Mouse (Mus musculus): Measurements from ENCODE around the gene Gm45234. TPM values are rescaled to one million over a fixed set of nuclear protein-coding genes. Genes with fewer than 3 reads are reported as not detected.

Gm45234 gene
- polyA plus RNA-seq, 1 experiment from 2014 or later: not detected

DNA sequence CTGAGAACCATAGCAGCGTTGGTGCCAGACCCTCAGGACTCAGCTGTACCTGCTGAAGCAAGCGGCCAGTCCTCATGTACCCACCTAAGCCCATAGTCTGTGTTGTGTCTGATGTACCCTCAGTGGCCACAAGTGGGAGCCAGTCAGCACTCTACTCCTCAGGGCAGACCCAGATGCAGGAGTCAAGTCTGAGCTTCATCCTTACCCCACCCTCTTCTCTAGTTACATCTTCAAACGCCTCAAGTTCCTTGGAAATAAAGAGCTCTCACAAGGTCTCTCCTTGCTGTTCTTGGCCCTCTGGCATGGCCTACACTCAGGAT is 53.1 kb downstream of the Gm45234 start:
- no peaks in the 10 kb centered on the region for H3K27me3 ChIP-seq (ENCODE audit: control insufficient read depth, insufficient read depth, low read length)
- WGBS: 53% methylated on average over 3 of the region's 3 CpGs
- no peak overlapping the region for H3K9ac ChIP-seq (ENCODE audit: low read length)
- H3K4me2 ChIP-seq (ENCODE audit: low read length): no peak overlapping the region
- peaks cover 2 to 7% of the 10 kb centered on the region in 2 experiments; a peak in 2 of 4 replicates for H3K4me1 ChIP-seq (ENCODE audit: control insufficient read depth in 2 of 2, insufficient read depth in 2 of 2, low read length in 2 of 2)
- H3K9me3 ChIP-seq (ENCODE audit: control insufficient read depth, low read length): no peaks in the 10 kb centered on the region
- no peak; the same call in 1 of the 2 replicates for ATAC-seq (ENCODE audit: insufficient number of reproducible peaks, insufficient read depth, low FRiP score, low read depth)
- H3K4me3 ChIP-seq (ENCODE audit: control insufficient read depth in 1 of 2, insufficient read depth in 1 of 2, low read depth in 1 of 2, low read length in 2 of 2): no peak overlapping the region
- H3K27ac ChIP-seq (replicated peaks in 1 of 2; ENCODE audit: control insufficient read depth in 1 of 2, insufficient read depth in 1 of 2, low read depth in 2 of 2, low read length in 2 of 2): no peak overlapping the region
- H3K36me3 ChIP-seq (ENCODE audit: control insufficient read depth, insufficient read depth, low read length): peaks cover 90% of the 10 kb centered on the region

DNA sequence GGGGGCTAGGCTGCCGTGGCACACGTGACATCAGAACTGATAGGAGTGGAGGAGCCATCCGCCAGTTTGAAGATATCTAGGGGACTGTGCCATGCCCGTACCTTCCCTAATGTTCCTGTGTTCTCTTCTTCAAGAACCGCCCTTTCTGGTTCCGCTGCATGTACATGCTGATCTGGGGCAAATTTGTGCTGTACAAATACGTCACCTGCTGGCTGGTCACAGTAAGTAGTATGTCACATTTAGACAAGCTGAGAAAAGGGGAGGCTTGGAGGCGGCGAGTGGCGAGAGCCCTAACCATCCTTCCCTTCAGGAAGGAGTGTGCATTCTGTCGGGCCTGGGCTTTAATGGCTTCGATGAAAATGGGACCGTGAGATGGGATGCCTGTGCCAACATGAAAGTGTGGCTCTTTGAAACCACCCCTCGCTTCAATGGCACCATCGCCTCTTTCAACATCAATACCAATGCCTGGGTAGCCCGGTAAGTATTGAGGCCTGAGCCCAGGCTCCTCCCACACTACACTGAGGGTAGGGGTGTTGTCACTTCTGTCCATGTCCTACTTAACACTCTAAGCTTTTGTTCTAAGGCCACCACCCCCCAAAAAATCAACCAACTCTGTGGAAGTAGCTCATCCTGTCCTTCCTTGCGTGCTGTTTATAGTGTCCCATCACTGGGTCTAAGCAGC is 53.6 kb downstream of the Gm45234 start:
- H3K27me3 ChIP-seq (ENCODE audit: control insufficient read depth, insufficient read depth, low read length): no peaks in the 10 kb centered on the region
- no peak overlapping the region for H3K27ac ChIP-seq (replicated peaks in 1 of 2; ENCODE audit: control insufficient read depth in 1 of 2, insufficient read depth in 1 of 2, low read depth in 2 of 2, low read length in 2 of 2)
- H3K4me3 ChIP-seq (ENCODE audit: control insufficient read depth in 1 of 2, insufficient read depth in 1 of 2, low read depth in 1 of 2, low read length in 2 of 2): no peak overlapping the region
- H3K4me1 ChIP-seq (ENCODE audit: control insufficient read depth in 2 of 2, insufficient read depth in 2 of 2, low read length in 2 of 2): peaks cover 2 to 7% of the 10 kb centered on the region in 2 experiments; a peak in 2 of 4 replicates
- no peaks in the 10 kb centered on the region for H3K9me3 ChIP-seq (ENCODE audit: control insufficient read depth, low read length)
- no peak overlapping the region for H3K9ac ChIP-seq (ENCODE audit: low read length)
- no peak for ATAC-seq (ENCODE audit: insufficient number of reproducible peaks, insufficient read depth, low FRiP score, low read depth)
- no peak overlapping the region for H3K4me2 ChIP-seq (ENCODE audit: low read length)
- peaks cover 85% of the 10 kb centered on the region for H3K36me3 ChIP-seq (ENCODE audit: control insufficient read depth, insufficient read depth, low read length)
- 92% methylated on average over 17 of the region's 17 CpGs for WGBS

DNA sequence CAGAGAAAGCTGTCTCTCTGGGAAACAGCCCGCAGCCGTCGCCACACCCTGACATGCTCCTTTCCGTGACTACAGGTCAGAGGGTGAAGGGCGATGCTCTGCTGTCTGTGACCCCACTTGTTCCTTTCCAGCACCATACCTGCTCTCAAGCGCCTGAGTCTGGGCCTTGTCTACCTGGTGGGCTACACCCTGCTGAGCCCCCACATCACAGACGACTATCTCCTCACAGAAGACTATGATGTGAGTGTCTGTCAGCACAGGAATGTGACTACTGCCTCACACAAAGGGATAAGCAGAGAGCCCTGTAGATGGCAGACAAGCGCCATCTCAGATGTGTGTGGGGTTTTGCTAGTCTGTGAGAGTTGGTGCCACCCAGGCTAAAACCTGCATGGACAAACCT is 54.5 kb downstream of the Gm45234 start:
- Histone ChIP-seq H3K9ac (ENCODE audit: low read length) (no peak overlapping the region), H3K4me1 (ENCODE audit: control insufficient read depth in 2 of 2, insufficient read depth in 2 of 2, low read length in 2 of 2) (peaks cover 2 to 3% of the 10 kb centered on the region in 2 experiments; a peak in 2 of 4 replicates), H3K27ac (replicated peaks in 1 of 2; ENCODE audit: control insufficient read depth in 1 of 2, insufficient read depth in 1 of 2, low read depth in 2 of 2, low read length in 2 of 2) (no peak overlapping the region), H3K27me3 (ENCODE audit: control insufficient read depth, insufficient read depth, low read length) (no peaks in the 10 kb centered on the region), H3K4me3 (ENCODE audit: control insufficient read depth in 1 of 2, insufficient read depth in 1 of 2, low read depth in 1 of 2, low read length in 2 of 2) (no peak overlapping the region), H3K9me3 (ENCODE audit: control insufficient read depth, low read length) (no peaks in the 10 kb centered on the region), H3K36me3 (ENCODE audit: control insufficient read depth, insufficient read depth, low read length) (peaks cover 77% of the 10 kb centered on the region), H3K4me2 (ENCODE audit: low read length) (no peak overlapping the region)
- 69% methylated on average over 8 of the region's 8 CpGs for WGBS
- ATAC-seq (ENCODE audit: insufficient number of reproducible peaks, insufficient read depth, low FRiP score, low read depth): no peak

DNA sequence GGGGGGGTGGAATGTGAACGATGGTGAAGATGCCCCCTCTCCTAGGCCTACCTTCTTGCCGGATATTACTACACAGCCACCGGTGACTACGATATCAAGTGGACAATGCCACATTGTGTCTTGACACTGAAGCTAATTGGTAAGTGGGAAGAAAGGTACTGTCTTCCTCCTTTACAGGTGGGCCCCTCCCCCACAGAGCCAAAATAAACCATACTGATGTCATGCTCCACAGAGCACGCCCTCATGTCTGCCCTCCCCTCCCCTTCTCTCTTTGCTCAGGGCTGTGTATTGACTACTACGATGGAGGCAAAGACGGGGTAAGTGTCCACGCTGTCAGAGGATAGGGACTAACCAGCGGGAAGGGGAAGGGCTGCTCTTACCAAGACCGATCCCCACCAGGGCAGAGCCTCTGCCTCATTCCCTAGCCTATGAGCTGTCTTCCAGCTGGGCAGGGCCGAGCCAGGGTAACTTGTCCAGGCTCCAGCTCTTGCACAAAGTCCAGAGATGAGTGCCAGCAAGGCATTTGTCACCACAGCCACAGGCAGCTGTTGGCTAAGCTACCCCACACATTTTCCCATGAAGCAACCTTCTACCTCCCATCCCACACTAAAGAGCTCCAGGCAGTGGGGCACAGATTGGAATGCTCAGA is 55.7 kb downstream of the Gm45234 start:
- Histone ChIP-seq H3K36me3 (ENCODE audit: control insufficient read depth, insufficient read depth, low read length) (peaks cover 65% of the 10 kb centered on the region), H3K9ac (ENCODE audit: low read length) (no peak overlapping the region), H3K27ac (replicated peaks in 1 of 2; ENCODE audit: control insufficient read depth in 1 of 2, insufficient read depth in 1 of 2, low read depth in 2 of 2, low read length in 2 of 2) (0 out of 4 replicates have a peak overlapping the region, but pooled peaks of 1 of the 2 experiments have one; percentile 35), H3K9me3 (ENCODE audit: control insufficient read depth, low read length) (no peaks in the 10 kb centered on the region), H3K4me2 (ENCODE audit: low read length) (no peak overlapping the region), H3K4me1 (ENCODE audit: control insufficient read depth in 2 of 2, insufficient read depth in 2 of 2, low read length in 2 of 2) (peaks cover 0 to 2% of the 10 kb centered on the region in 2 experiments; a peak in 2 of 4 replicates), H3K4me3 (ENCODE audit: control insufficient read depth in 1 of 2, insufficient read depth in 1 of 2, low read depth in 1 of 2, low read length in 2 of 2) (no peak overlapping the region), H3K27me3 (ENCODE audit: control insufficient read depth, insufficient read depth, low read length) (no peaks in the 10 kb centered on the region)
- 66% methylated on average over 11 of the region's 11 CpGs for WGBS
- ATAC-seq (ENCODE audit: insufficient number of reproducible peaks, insufficient read depth, low FRiP score, low read depth): 0 out of 2 replicates have a peak, but pooled peaks have one; percentile 19

DNA sequence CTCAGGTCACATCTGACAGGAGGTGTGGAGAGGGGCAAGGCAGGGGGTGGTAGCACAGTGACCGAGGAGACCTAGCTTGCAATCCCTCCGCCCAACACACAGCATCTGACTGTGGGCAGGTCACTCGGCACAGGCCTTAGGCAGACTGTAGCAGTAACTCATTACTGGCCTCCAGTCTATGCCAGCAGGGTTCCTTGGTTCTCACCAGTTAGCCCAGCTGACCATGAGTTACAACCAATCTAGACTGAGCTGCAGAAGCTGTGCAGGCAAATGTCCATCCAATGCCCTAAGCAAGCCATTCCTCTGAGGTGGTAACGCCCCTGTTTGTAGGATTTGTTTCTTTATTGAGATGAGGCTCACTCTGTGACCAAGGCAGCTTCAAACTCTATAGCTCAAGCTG is 56.5 kb downstream of the Gm45234 start:
- no peak overlapping the region for H3K27ac ChIP-seq (replicated peaks in 1 of 2; ENCODE audit: control insufficient read depth in 1 of 2, insufficient read depth in 1 of 2, low read depth in 2 of 2, low read length in 2 of 2)
- no peak overlapping the region for H3K4me3 ChIP-seq (ENCODE audit: control insufficient read depth in 1 of 2, insufficient read depth in 1 of 2, low read depth in 1 of 2, low read length in 2 of 2)
- no peak for ATAC-seq (ENCODE audit: insufficient number of reproducible peaks, insufficient read depth, low FRiP score, low read depth)
- no peak overlapping the region for H3K9ac ChIP-seq (ENCODE audit: low read length)
- peaks cover 5 to 6% of the 10 kb centered on the region in 2 experiments for H3K4me1 ChIP-seq (ENCODE audit: control insufficient read depth in 2 of 2, insufficient read depth in 2 of 2, low read length in 2 of 2)
- peaks cover 58% of the 10 kb centered on the region for H3K36me3 ChIP-seq (ENCODE audit: control insufficient read depth, insufficient read depth, low read length)
- no peak overlapping the region for H3K4me2 ChIP-seq (ENCODE audit: low read length)
- no peaks in the 10 kb centered on the region for H3K9me3 ChIP-seq (ENCODE audit: control insufficient read depth, low read length)
- WGBS: 83% methylated on average over 4 of the region's 4 CpGs
- H3K27me3 ChIP-seq (ENCODE audit: control insufficient read depth, insufficient read depth, low read length): no peaks in the 10 kb centered on the region

DNA sequence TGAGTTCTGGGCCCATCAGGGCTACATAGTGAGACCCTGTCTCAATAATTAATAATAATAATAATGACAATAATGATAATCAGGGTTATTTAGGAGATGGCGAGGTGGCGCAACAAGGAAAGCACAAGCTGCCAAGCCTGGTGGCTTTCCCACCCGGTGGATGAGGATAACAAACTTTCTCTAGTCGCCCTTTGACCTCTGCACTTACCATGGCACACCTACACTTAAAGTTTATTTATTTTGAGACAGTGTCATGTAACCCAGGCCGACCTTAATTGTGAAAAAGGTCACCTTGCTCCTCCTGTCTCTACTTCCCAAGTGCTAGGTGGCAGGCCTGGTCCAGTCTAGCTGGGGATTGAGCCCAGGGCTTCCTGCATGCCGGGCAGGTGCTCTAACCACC is 57.1 kb downstream of the Gm45234 start:
- Histone ChIP-seq H3K36me3 (ENCODE audit: control insufficient read depth, insufficient read depth, low read length) (peaks cover 51% of the 10 kb centered on the region), H3K4me2 (ENCODE audit: low read length) (no peak overlapping the region), H3K4me3 (ENCODE audit: control insufficient read depth in 1 of 2, insufficient read depth in 1 of 2, low read depth in 1 of 2, low read length in 2 of 2) (no peak overlapping the region), H3K9me3 (ENCODE audit: control insufficient read depth, low read length) (no peaks in the 10 kb centered on the region), H3K4me1 (ENCODE audit: control insufficient read depth in 2 of 2, insufficient read depth in 2 of 2, low read length in 2 of 2) (peaks cover 12% of the 10 kb centered on the region in 2 experiments), H3K9ac (ENCODE audit: low read length) (no peak overlapping the region), H3K27ac (replicated peaks in 1 of 2; ENCODE audit: control insufficient read depth in 1 of 2, insufficient read depth in 1 of 2, low read depth in 2 of 2, low read length in 2 of 2) (no peak overlapping the region), H3K27me3 (ENCODE audit: control insufficient read depth, insufficient read depth, low read length) (no peaks in the 10 kb centered on the region)
- ATAC-seq (ENCODE audit: insufficient number of reproducible peaks, insufficient read depth, low FRiP score, low read depth): no peak
- 79% methylated on average over 6 of the region's 6 CpGs for WGBS

DNA sequence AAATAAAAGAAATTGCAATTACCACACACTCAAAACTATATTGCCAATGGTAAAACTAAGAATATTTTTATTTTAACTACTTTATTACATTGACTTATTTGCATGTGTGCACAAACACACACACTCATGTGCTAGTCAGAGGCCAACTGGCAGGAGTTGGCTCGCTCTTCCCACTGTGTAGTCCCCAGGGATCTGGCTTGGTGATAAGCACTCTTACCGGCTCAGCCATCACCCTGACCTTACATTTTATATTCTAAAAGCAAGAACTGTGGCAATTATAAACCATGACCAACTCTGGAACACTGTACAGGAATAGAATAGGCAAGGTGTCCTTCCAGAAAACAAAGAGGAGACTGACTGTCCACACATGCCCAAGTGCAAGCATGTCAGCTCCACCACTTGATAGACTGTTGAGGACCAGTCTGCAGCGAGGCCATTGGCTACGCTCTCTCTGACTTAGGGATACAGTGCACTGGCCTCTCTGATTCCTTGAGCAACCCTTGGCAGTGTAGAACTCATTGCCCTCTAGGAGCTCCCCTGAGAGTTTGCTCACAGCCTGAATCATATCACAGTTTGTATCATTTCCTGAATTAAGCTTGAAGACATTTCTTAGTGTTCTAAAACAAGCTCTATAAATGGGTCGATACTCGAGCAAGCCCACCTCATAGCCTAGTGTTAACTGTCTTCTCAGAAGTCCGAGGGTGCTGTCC is 59.2 kb downstream of the Gm45234 start:
- ATAC-seq (ENCODE audit: insufficient number of reproducible peaks, insufficient read depth, low FRiP score, low read depth): no peak
- Histone ChIP-seq H3K27ac (replicated peaks in 1 of 2; ENCODE audit: control insufficient read depth in 1 of 2, insufficient read depth in 1 of 2, low read depth in 2 of 2, low read length in 2 of 2) (no peak overlapping the region), H3K4me2 (ENCODE audit: low read length) (no peak overlapping the region), H3K4me3 (ENCODE audit: control insufficient read depth in 1 of 2, insufficient read depth in 1 of 2, low read depth in 1 of 2, low read length in 2 of 2) (no peak overlapping the region), H3K4me1 (ENCODE audit: control insufficient read depth in 2 of 2, insufficient read depth in 2 of 2, low read length in 2 of 2) (peaks cover 14 to 20% of the 10 kb centered on the region in 2 experiments), H3K9me3 (ENCODE audit: control insufficient read depth, low read length) (no peaks in the 10 kb centered on the region), H3K36me3 (ENCODE audit: control insufficient read depth, insufficient read depth, low read length) (peaks cover 30% of the 10 kb centered on the region), H3K9ac (ENCODE audit: low read length) (no peak overlapping the region), H3K27me3 (ENCODE audit: control insufficient read depth, insufficient read depth, low read length) (no peaks in the 10 kb centered on the region)
- 83% methylated on average over 7 of the region's 7 CpGs for whole genome bisulfite sequencing

Measured in heart, embryonic 14.5 days (tissue).